Mouse (Mus musculus) testis, postnatal 10 days (tissue): Measurements from ENCODE around the gene Ptpn20.
A peak's percentile ranks its signal among the peaks of the same experiment; 100 is the strongest.

Experiments used
- DNase-seq: peaks from one replicate; pipeline ENCODE4 v3.0.0; 2021; ENCODE audit warnings: low spot score

Gene Ptpn20

GRCm38 (mm10) chr14:33588951-33589350, at the start of gene Ptpn20:
Ptpn20 (plus strand) TSS chr14:33589207.
- DNase-seq: peak; percentile 60

GRCm38 (mm10) chr14:33539559-33540167, 49.3 kb upstream of the Ptpn20 start:
- DNase-seq: no peak

GRCm38 (mm10) chr14:33545565-33546143, 43.4 kb upstream of the Ptpn20 start:
- DNase-seq: no peak

- no peak for DNase-seq
These were observed 40.4 kb upstream of the Ptpn20 start for GRCm38 (mm10) chr14:33548650-33549049.

- DNase-seq: no peak
These were observed 39.2 kb upstream of the Ptpn20 start for GRCm38 (mm10) chr14:33549856-33550255.

- DNase-seq: no peak
These were observed 18.3 kb upstream of the Ptpn20 start for GRCm38 (mm10) chr14:33570737-33571136.

- DNase-seq: no peak
These were observed 15.4 kb upstream of the Ptpn20 start for GRCm38 (mm10) chr14:33573643-33574042.

- DNase-seq: no peak
These were observed 9.1 kb upstream of the Ptpn20 start for GRCm38 (mm10) chr14:33579771-33580484.

GRCm38 (mm10) chr14:33598376-33599130, 9.5 kb downstream of the Ptpn20 start:
- no peak for DNase-seq

GRCm38 (mm10) chr14:33607431-33607830, 18.4 kb downstream of the Ptpn20 start:
- DNase-seq: no peak

- DNase-seq: no peak
These were observed 36.0 kb downstream of the Ptpn20 start for GRCm38 (mm10) chr14:33625036-33625435.

- no peak for DNase-seq
These were observed 43.9 kb downstream of the Ptpn20 start for GRCm38 (mm10) chr14:33632790-33633372.

GRCm38 (mm10) chr14:33634354-33634753, 45.3 kb downstream of the Ptpn20 start:
- DNase-seq: no peak

GRCm38 (mm10) chr14:33634774-33635173, 45.8 kb downstream of the Ptpn20 start:
- DNase-seq: no peak

GRCm38 (mm10) chr14:33639357-33639756, 50.4 kb downstream of the Ptpn20 start:
- no peak for DNase-seq

- peak; percentile 52 for DNase-seq
These were observed 61.7 kb downstream of the Ptpn20 start for GRCm38 (mm10) chr14:33650721-33651120.

GRCm38 (mm10) chr14:33657471-33657901, 68.5 kb downstream of the Ptpn20 start:
- no peak for DNase-seq

GRCm38 (mm10) chr14:33658331-33658730, 69.3 kb downstream of the Ptpn20 start:
- no peak for DNase-seq

- no peak for DNase-seq
These were observed 73.1 kb downstream of the Ptpn20 start for GRCm38 (mm10) chr14:33662080-33662479.

- peak; percentile 2 for DNase-seq
These were observed 77.3 kb downstream of the Ptpn20 start for GRCm38 (mm10) chr14:33666301-33666700.

- no peak for DNase-seq
These were observed 80.9 kb downstream of the Ptpn20 start for GRCm38 (mm10) chr14:33669891-33670290.
